Mouse (Mus musculus) myocyte (in vitro differentiated cells): Measurements from ENCODE around the gene Ptchd4.

Experiments used
- CEBPB ChIP-seq: IDR thresholded peaks from 2 replicates; pipeline ENCODE4 v1.6.1; 2011; ENCODE audit warnings: mild to moderate bottlenecking, moderate library complexity; ENCODE audit not compliant: poor library complexity, insufficient read depth, severe bottlenecking
- E2F4 ChIP-seq: IDR thresholded peaks from one replicate; pipeline ENCODE4 v1.6.1; 2011; ENCODE audit warnings: mild to moderate bottlenecking, control low read depth, moderate library complexity; ENCODE audit not compliant: insufficient read depth
- MAX ChIP-seq: IDR thresholded peaks from one replicate; pipeline ENCODE4 v1.6.1; 2011; ENCODE audit warnings: low read depth, mild to moderate bottlenecking, control low read depth
- MYOD1 ChIP-seq, 3 experiments: IDR thresholded peaks; one replicate each; pipeline ENCODE4 v1.6.1; 2011; ENCODE audit warnings: control low read depth in 2 of 3, low read depth in 2 of 3, mild to moderate bottlenecking in 2 of 3, moderate library complexity in 1 of 3; ENCODE audit not compliant: insufficient read length in 2 of 3, control insufficient read depth in 1 of 3
- POLR2A ChIP-seq: IDR thresholded peaks from one replicate; pipeline ENCODE4 v1.6.1; 2011; ENCODE audit warnings: low read depth, mild to moderate bottlenecking, control low read depth, moderate library complexity; ENCODE audit not compliant: insufficient read length
- POLR2AphosphoS2 ChIP-seq: IDR thresholded peaks from one replicate; pipeline ENCODE4 v1.6.1; 2011; ENCODE audit warnings: low read depth, control low read depth; ENCODE audit not compliant: insufficient read length
- SRF ChIP-seq: IDR thresholded peaks from one replicate; pipeline ENCODE4 v1.6.1; 2011; ENCODE audit warnings: low read depth; ENCODE audit not compliant: control insufficient read depth, insufficient read length
- TCF12 ChIP-seq: IDR thresholded peaks from one replicate; pipeline ENCODE4 v1.6.1; 2011; ENCODE audit warnings: mild to moderate bottlenecking, control low read depth; ENCODE audit not compliant: poor library complexity, insufficient read depth, severe bottlenecking
- TCF3 ChIP-seq: IDR thresholded peaks from one replicate; pipeline ENCODE4 v1.6.1; 2011; ENCODE audit warnings: low read depth, control low read depth; ENCODE audit not compliant: insufficient read length
- USF1 ChIP-seq: IDR thresholded peaks from one replicate; pipeline ENCODE4 v1.6.1; 2011; ENCODE audit warnings: low read depth, mild to moderate bottlenecking, control low read depth, moderate library complexity

GRCm38 (mm10) chr17:42276861-42277260 is 38.9 kb upstream of the Ptchd4 start:
- TF ChIP-seq MAX (no peak), MYOD1 (IDR thresholded peaks at IDR 0.05; ENCODE audit: control insufficient read depth in 1 of 3, insufficient read length in 2 of 3, low read depth in 2 of 3) (no peak), TCF3 (no peak), TCF12 (no peak), POLR2AphosphoS2 (no peak), POLR2A (no peak), CEBPB (no peak), E2F4 (no peak), USF1 (no peak), SRF (no peak)
